Mouse (Mus musculus) liver, adult 2 months (tissue): ENCODE results near the gene Gm17606.

Experiments used
- CTCF ChIP-seq: fragments of 200-500 bp; IDR thresholded peaks from 2 replicates; pipeline ENCODE4 v1.5.1; 2011; ENCODE audit warnings: low read depth, low read length, control low read depth
- POLR2A ChIP-seq: fragments of 200-500 bp; IDR thresholded peaks from 2 replicates; pipeline ENCODE4 v1.6.1; 2011; ENCODE audit warnings: low read length, control low read depth; ENCODE audit not compliant: insufficient read depth; ENCODE audit errors: extremely low read depth

DNA sequence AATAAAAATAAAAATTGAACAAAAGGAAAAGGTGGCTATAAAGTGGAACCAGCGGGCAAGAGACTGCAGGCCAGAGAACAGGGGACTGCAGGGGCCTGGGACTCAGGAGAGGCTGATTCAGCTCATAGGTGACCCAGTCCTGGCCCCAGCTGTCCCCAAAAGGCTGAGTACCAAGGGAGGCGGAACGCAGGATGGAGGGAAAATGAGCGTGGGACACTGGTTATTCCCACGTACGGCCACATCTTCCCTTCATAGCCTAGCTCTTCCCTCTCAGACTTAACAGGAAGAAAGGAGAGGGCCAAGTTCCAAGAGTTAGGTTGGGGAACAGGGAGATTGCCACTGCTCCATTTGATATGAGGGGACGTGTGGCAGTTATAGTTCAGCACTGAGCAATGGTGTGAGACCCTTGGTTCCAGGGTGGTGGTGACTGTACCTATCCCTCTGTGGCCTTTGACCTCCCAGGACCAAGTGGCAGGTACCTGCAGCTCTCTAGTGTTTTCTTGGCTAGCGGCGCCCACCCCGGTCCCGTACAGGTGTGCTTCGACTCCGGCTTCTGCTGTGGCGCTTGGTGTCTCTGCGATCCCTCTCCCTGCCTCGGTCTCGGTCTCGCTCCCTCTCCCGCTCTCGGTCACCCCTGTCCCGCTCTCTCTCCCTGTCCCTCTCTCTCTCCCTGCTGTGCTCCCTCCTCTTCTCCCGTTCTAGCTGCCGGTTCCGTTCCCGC is 1.6 kb downstream of the Gm17606 start:
- TF ChIP-seq CTCF, result no peak
- TF ChIP-seq POLR2A, result no peak
